Mouse (Mus musculus): Measurements from ENCODE around the gene Slitrk3.

- TF ChIP-seq GATA1 (IDR thresholded peaks at IDR 0.05; ENCODE audit: borderline replicate concordance, low read length) (no peak), FLI1 (IDR thresholded peaks at IDR 0.05; ENCODE audit: low read length) (no peak)
These were observed 587 bp upstream of the Slitrk3 start for GRCm38 (mm10) chr3:73058190-73058589.
